Mouse (Mus musculus) intestine, postnatal 0 days (tissue): Measurements from ENCODE around the gene Ints14. TPM values are rescaled to one million over a fixed set of nuclear protein-coding genes. Genes with fewer than 3 reads are reported as not detected.

ENCODE experiments used
- ATAC-seq: fragments of 200-750 bp; cut with Nextera tagmentation; 2 replicates; pipeline ENCODE4 v1.8.0; 2017; ENCODE audit warnings: mild to moderate bottlenecking, moderate TSS enrichment, moderate library complexity
- H3K27ac ChIP-seq: fragments of 300-500 bp; sonication (generic); 2 replicates; pipeline ENCODE4 v1.5.1; 2014; ENCODE audit warnings: mild to moderate bottlenecking, low read depth, low read length, moderate library complexity
- H3K27me3 ChIP-seq: fragments of 300-500 bp; sonication (generic); replicated peaks from 2 replicates; pipeline ENCODE4 v1.6.1; 2014; ENCODE audit warnings: low read length, mixed read lengths; ENCODE audit not compliant: control insufficient read depth, insufficient read depth
- H3K36me3 ChIP-seq: fragments of 300-500 bp; sonication (generic); 2 replicates; pipeline ENCODE4 v1.6.1; 2014; ENCODE audit warnings: mild to moderate bottlenecking, moderate library complexity; ENCODE audit not compliant: control insufficient read depth, insufficient read depth
- H3K4me1 ChIP-seq: fragments of 300-500 bp; sonication (generic); replicated peaks from 2 replicates; pipeline ENCODE4 v1.6.1; 2014; ENCODE audit warnings: antibody characterized with exemption, low read length, mixed read lengths; ENCODE audit not compliant: control insufficient read depth, insufficient read depth
- H3K4me2 ChIP-seq: fragments of 300-500 bp; sonication (generic); replicated peaks from 2 replicates; pipeline ENCODE4 v1.6.1; 2014; ENCODE audit warnings: low read depth, mild to moderate bottlenecking, moderate library complexity
- H3K4me3 ChIP-seq: fragments of 300-500 bp; sonication (generic); 2 replicates; pipeline ENCODE4 v1.5.1; 2014; ENCODE audit warnings: low read depth, low read length
- H3K9ac ChIP-seq: fragments of 300-500 bp; sonication (generic); 2 replicates; pipeline ENCODE4 v1.6.1; 2014; ENCODE audit warnings: mild to moderate bottlenecking, low read depth, low read length
- H3K9me3 ChIP-seq: fragments of 300-500 bp; sonication (generic); 2 replicates; pipeline ENCODE4 v1.6.1; 2016; ENCODE audit warnings: mixed run types; ENCODE audit not compliant: control insufficient read depth
- CTCF ChIP-seq: sonication (generic); IDR thresholded peaks from 2 replicates; pipeline ENCODE4 v1.5.1; 2016; ENCODE audit warnings: low read depth, mild to moderate bottlenecking, control low read depth, antibody characterized with exemption, moderate library complexity
- WGBS: fragments of 180-500 bp; shearing (Covaris S2); extraction: QIAGEN DNeasy Blood & Tissue Kit; methylation state at CpG from one replicate; pipeline ENCODE4 v1.1.7; 2014; 5-methylcytosine and 5-hydroxymethylcytosine counted together
- polyA plus RNA-seq: library from polyadenylated mRNA; unstranded; fragments of >200 nt; fragmentation: Nextera tagmentation; extraction: Ambion mirVana; gene quantifications from 2 replicates; pipeline ENCODE4 v1.2.1, GENCODE M21; 2015

Ints14 gene
- polyA plus RNA-seq, 1 experiment from 2014 or later: 23.8 TPM

GRCm38 (mm10) chr9:65019146-65019545 lies 58.4 kb downstream of the Ints14 start:
- 16% methylated on average over 3 of the region's 3 CpGs for WGBS

GRCm38 (mm10) chr9:65020128-65020527 lies 59.4 kb downstream of the Ints14 start:
- Histone ChIP-seq H3K27me3 (no peaks in the 10 kb centered on the region), H3K9ac (no peak overlapping the region), H3K27ac (no peak overlapping the region), H3K4me2 (peak overlapping the region; percentile 93; the same call in 1 of the 2 replicates), H3K36me3 (no peaks in the 10 kb centered on the region), H3K9me3 (no peaks in the 10 kb centered on the region), H3K4me3 (peak overlapping the region; percentile 89; the same call in 1 of the 2 replicates), H3K4me1 (peaks cover 14% of the 10 kb centered on the region; the same call in 1 of the 2 replicates)
- WGBS: 65% methylated on average over 4 of the region's 4 CpGs
- no peak for ATAC-seq
- TF ChIP-seq CTCF: no peak

More at GRCm38 (mm10) chr9:65019146-65019545, 58.4 kb downstream of the Ints14 start:
- H3K9ac ChIP-seq: no peak overlapping the region
- H3K27me3 ChIP-seq: no peaks in the 10 kb centered on the region
- no peak for TF ChIP-seq CTCF
- H3K4me1 ChIP-seq: peaks cover 14% of the 10 kb centered on the region; the same call in 1 of the 2 replicates
- ATAC-seq: no peak
- H3K4me3 ChIP-seq: no peak overlapping the region
- H3K27ac ChIP-seq: no peak overlapping the region
- H3K9me3 ChIP-seq: no peaks in the 10 kb centered on the region
- H3K36me3 ChIP-seq: no peaks in the 10 kb centered on the region
- no peak overlapping the region for H3K4me2 ChIP-seq

GRCm38 (mm10) chr9:65020991-65021886 lies 60.5 kb downstream of the Ints14 start, which contains the start of gene Hacd3:
Hacd3 (minus strand) TSS chr9:65021693.
- ATAC-seq: peak; percentile 88
- TF ChIP-seq CTCF: no peak
- H3K4me1 ChIP-seq: peaks cover 14% of the 10 kb centered on the region; the same call in 1 of the 2 replicates
- peak within 1 kb of the TSS; percentile 88 for H3K9ac ChIP-seq
- H3K27me3 ChIP-seq: no peaks in the 10 kb centered on the region
- H3K36me3 ChIP-seq: no peaks in the 10 kb centered on the region
- WGBS: under 1% methylated on average over 81 of the region's 81 CpGs
- H3K9me3 ChIP-seq: no peaks in the 10 kb centered on the region
- peak within 1 kb of the TSS; percentile 93 for H3K4me2 ChIP-seq
- peak within 1 kb of the TSS; percentile 87 for H3K27ac ChIP-seq
- H3K4me3 ChIP-seq: peak within 1 kb of the TSS; percentile 89

- Histone ChIP-seq H3K4me1 (peaks cover 14% of the 10 kb centered on the region; the same call in 1 of the 2 replicates), H3K9ac (peak overlapping the region; percentile 88), H3K27ac (peak overlapping the region; percentile 87), H3K27me3 (no peaks in the 10 kb centered on the region), H3K9me3 (no peaks in the 10 kb centered on the region), H3K4me2 (peak overlapping the region; percentile 93), H3K36me3 (no peaks in the 10 kb centered on the region), H3K4me3 (peak overlapping the region; percentile 89)
- no peak for TF ChIP-seq CTCF
- ATAC-seq: peak; percentile 1; the same call in 1 of the 2 replicates
- WGBS: 17% methylated on average over 9 of the region's 9 CpGs
These were observed 61.3 kb downstream of the Ints14 start for GRCm38 (mm10) chr9:65021887-65022579.

GRCm38 (mm10) chr9:65022580-65023135 lies 62.0 kb downstream of the Ints14 start:
- H3K27ac ChIP-seq: 0 out of 2 replicates have a peak overlapping the region, but pooled peaks have one; percentile 87

More at GRCm38 (mm10) chr9:65022580-65023135, 62.0 kb downstream of the Ints14 start:
- no peak overlapping the region; the same call in 1 of the 2 replicates for H3K4me2 ChIP-seq
- peaks cover 14% of the 10 kb centered on the region; the same call in 1 of the 2 replicates for H3K4me1 ChIP-seq
- H3K9me3 ChIP-seq: no peaks in the 10 kb centered on the region
- H3K36me3 ChIP-seq: no peaks in the 10 kb centered on the region
- no peak overlapping the region for H3K9ac ChIP-seq
- no peak overlapping the region for H3K4me3 ChIP-seq
- TF ChIP-seq CTCF: 0 out of 2 replicates have a peak, but pooled peaks have one; percentile 20
- WGBS: 29% methylated on average over 4 of the region's 4 CpGs
- peak; percentile 22; the same call in 1 of the 2 replicates for ATAC-seq
- no peaks in the 10 kb centered on the region for H3K27me3 ChIP-seq
